Mouse (Mus musculus) megakaryocyte-erythroid progenitor cell, adult 5 weeks (primary cell): Measurements from ENCODE around the gene Tfr2. TPM values are rescaled to one million over a fixed set of nuclear protein-coding genes. Genes with fewer than 3 reads are reported as not detected.

ENCODE experiments used
- polyA plus RNA-seq: library from polyadenylated mRNA; stranded (reverse); fragments of >175 nt; gene quantifications from 2 replicates; pipeline ENCODE4 v1.2.3, GENCODE M21; 2012

Tfr2 gene
- polyA plus RNA-seq: 55.7 and 82.0 TPM in 2 replicates

DNA sequence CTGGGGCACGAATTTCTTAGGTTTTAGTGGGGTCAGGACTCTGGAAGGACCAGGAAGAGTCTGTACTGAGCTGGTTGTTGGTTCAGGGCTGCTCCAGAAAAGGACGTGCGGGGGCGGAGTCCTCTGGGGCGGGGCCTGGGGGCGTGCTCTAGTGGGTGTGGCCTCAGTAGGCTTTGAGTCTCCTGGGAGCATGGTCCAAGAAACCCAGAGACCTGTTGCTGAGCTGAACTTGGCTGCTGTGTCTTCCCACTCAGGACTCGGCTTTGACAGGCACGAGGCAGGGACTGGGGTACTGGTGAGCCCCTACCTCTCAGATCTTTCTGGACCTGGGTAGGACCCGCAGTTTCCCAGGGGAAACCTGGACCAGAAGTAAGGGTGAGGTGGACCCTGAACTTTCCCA is at the start of gene Tfr2:
Gene Tfr2 (plus strand): TSS at position 176 of the 400 bp plus-strand sequence.

DNA sequence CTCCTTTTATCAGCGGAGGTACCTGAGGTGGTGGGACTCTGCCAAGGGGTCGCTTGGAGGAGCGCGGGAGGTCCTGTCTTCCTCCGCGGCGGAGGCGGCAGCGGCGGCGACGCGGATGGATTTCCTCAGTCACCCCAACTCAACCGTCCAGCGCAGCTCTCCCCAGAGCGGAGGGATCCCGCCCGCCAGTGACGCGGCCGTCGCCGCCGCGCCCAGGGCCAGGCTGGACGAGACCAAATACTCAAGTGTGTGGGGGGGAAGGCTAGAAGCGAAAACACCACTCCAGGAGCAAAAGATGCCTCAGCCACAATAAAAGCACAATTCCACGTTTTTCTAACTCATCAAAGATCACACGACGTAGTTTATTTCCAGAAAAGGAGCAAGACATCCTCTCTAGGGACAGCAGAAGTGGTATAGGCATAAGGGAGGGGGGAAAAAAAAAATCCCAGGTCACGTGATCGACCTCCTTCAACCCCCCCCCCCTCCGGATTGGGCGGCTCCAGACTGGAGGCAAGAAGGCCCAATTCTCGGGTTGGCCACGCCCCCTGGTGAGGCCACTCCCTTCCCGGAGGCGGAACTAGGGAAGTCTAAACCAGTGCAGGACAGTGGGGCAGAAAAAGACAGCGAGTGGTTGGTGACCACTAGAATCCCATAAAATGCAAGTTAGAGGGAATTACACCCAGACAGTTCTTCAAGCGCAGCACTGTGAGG is 36.4 kb upstream of the Tfr2 start, which contains the start of the genes Epo and Gnb2:
Gene Epo (minus strand): TSS at position 126 of the 711 bp plus-strand sequence.
Gene Gnb2 (minus strand): TSS at position 394 of the 711 bp plus-strand sequence.

DNA sequence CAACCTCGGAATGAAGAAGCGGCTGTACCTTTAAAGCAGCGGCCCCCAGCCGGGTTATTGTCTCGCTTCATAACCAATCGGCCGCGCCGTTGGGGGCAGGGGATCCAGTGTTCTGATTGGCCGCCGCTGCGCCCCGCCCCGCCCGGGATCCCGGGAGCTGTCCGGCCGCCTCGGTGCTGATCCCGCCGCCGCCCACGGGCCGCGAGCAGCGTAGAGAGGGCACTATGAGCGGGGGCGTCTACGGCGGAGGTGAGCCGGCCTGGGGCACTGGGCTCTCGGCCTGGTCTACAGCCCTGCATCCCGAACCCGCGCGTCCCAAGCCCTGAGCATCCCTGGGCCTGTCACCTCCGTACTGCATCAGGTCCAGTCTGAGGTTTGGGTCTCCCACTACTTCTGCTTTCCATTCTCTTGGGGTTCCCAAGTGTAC is 16.2 kb upstream of the Tfr2 start, which contains the start of gene Actl6b:
Gene Actl6b (plus strand): TSS at position 107 of the 427 bp plus-strand sequence.

DNA sequence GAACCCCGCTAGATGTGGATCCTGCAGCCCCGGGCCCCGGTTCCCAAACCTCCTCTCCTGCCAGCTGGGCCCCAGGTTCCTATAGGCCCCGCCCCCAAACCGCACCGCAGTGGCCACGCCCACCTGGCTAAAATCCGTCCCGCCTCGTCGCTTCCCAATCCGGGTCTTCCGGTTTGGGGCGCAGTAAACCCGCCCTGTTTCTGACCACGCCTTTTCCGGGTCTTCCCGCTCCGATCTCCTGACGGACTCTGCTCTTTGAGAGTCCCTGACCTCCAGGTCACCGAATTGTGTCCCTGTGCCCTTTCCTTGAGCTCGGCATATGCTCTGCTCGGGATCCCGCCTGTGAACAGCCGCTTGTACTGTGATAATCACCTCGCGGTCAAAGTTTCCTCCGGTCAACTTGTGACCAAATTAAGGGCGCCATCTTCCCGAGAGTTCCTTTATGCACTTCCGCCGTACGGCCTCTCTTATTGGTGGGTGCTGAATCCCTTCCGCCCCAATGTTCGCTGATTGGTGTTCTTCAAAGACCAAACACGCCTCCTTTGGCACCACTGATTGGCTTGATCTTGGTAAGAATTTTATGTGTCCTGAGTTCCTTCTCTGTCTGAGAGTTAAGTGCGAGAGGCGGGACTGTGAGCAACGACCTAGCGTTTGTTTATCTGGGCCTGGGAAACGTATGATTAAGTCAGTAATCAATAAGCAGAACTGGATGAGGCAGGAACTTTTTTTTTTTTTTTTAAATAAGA is 31.2 kb downstream of the Tfr2 start, which contains the start of gene Mospd3:
Gene Mospd3 (minus strand): TSS at position 440 of the 746 bp plus-strand sequence.

DNA sequence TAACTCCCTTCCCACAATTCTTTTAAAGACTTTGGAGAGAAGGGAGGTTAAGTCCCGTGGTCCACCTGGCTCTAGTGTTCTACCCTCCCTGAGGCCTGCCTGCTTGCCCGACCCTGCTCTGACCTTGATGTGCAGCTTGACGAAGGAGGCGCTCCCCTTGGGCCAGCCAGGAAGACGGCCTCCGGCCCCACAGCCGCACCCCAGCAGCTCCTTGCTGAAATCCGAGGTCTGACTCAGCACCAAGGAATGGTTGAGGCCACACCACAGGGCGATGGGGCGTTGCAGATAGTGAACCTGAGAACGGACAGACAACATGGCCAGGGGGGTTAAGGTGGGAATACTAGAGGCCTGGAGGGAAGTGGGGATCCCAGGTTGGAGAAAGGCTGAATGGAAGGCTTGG is 43.9 kb downstream of the Tfr2 start, which contains the start of gene Pcolce:
Gene Pcolce (minus strand): TSS at position 235 of the 400 bp plus-strand sequence.

DNA sequence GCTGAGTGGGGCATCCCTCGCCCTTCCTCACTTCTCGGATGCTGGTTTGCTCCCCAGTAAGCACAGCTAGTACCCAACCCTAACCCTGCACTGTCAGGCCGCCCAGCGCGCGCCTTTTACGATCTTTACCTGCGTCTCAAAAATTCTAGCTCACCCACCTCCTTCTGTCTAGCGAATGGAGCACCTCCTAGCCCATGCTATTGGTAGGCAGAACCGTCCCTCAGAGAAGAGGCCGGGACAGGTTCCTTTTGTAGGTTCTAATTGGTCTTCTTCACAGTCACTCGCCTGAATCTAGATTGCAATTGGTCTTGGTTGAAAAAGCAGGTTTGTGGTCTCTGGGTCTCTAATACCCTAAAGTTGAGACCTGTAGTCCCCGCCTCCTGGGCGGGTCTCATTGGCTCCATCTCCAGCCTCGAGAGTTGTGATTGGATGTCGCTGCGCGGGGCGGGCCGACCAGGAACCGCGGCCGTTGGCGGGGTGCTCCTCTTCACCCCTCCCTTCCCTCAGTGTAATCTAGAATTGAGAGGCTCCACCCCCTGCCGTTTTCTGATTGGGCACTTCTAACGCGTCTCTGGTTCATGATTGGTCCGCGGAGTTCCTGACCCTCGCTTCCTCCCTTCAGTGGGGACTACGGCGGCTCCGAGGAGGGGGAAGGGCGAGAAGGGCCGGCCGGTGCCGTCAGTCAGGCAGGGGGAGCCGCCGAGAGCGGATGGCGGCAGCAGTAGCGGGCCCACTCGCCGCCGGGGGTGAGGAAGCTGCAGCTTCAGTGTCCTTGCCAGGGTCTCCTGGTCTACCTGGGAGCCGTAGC is 59.1 kb downstream of the Tfr2 start, which contains the start of the genes Fbxo24, Lrch4 and Gm20605:
Gene Fbxo24 (minus strand): TSS at position 505 of the 808 bp plus-strand sequence.
Gene Lrch4 (plus strand): TSS at position 624 of the 808 bp plus-strand sequence.
Gene Gm20605 (plus strand): TSS at position 678 of the 808 bp plus-strand sequence.

Other genes with a start within 250 kb of the Tfr2 start
- 13.8 and 13.9 TPM in 2 replicates for gene Slc12a9, start 236.2 kb upstream of the Tfr2 start, polyA plus RNA-seq
- gene Ephb4, start 219.7 kb upstream of the Tfr2 start, polyA plus RNA-seq: 0.11 and 0.28 TPM in 2 replicates
- gene Zan, start 92.8 kb upstream of the Tfr2 start, polyA plus RNA-seq: 0.42 and 0.71 TPM in 2 replicates
- 69.8 and 82.0 TPM in 2 replicates for gene Pop7, start 67.3 kb upstream of the Tfr2 start, polyA plus RNA-seq
- gene Gigyf1, start 51.3 kb upstream of the Tfr2 start, polyA plus RNA-seq: 59.1 and 84.0 TPM in 2 replicates
- gene Epo, start 36.6 kb upstream of the Tfr2 start, polyA plus RNA-seq: not detected in 2 replicates
- gene Gnb2, start 36.3 kb upstream of the Tfr2 start, polyA plus RNA-seq: 450 and 452 TPM in 2 replicates
- gene Actl6b, start 16.3 kb upstream of the Tfr2 start, polyA plus RNA-seq: not detected in 2 replicates
- 827 and 993 TPM in 2 replicates for gene Mospd3, start 31.2 kb downstream of the Tfr2 start, polyA plus RNA-seq
- gene Pcolce, start 43.9 kb downstream of the Tfr2 start, polyA plus RNA-seq: 0.17 and 0.50 TPM in 2 replicates
- 0.11 TPM in 1 of 2 replicates, not detected in the other for gene Fbxo24, start 59.2 kb downstream of the Tfr2 start, polyA plus RNA-seq
- 245 and 269 TPM in 2 replicates for gene Lrch4, start 59.3 kb downstream of the Tfr2 start, polyA plus RNA-seq
- gene Gm20605, start 59.3 kb downstream of the Tfr2 start, polyA plus RNA-seq: 18.6 and 26.8 TPM in 2 replicates
- gene Sap25, start 71.5 kb downstream of the Tfr2 start, polyA plus RNA-seq: 86.6 and 124 TPM in 2 replicates
- gene Irs3, start 75.9 kb downstream of the Tfr2 start, polyA plus RNA-seq: 0.06 TPM in 1 of 2 replicates, not detected in the other
- gene Agfg2, start 114.9 kb downstream of the Tfr2 start, polyA plus RNA-seq: 37.4 and 40.4 TPM in 2 replicates
- gene Nyap1, start 171.8 kb downstream of the Tfr2 start, polyA plus RNA-seq: 1.3 and 1.8 TPM in 2 replicates
- 412 and 464 TPM in 2 replicates for gene Tsc22d4, start 175.9 kb downstream of the Tfr2 start, polyA plus RNA-seq
- 120 and 122 TPM in 2 replicates for gene Ppp1r35, start 209.0 kb downstream of the Tfr2 start, polyA plus RNA-seq
- 186 TPM in 2 replicates for gene Mepce, start 217.8 kb downstream of the Tfr2 start, polyA plus RNA-seq
- 1.2 and 2.1 TPM in 2 replicates for gene Zcwpw1, start 218.0 kb downstream of the Tfr2 start, polyA plus RNA-seq